Mouse (Mus musculus): ENCODE data around the gene Sik3. TPM values are rescaled to one million over a fixed set of nuclear protein-coding genes. Genes with fewer than 3 reads are reported as not detected.

Sik3 gene
- 9.9 TPM for polyA plus RNA-seq (2014; fragmentation: Illumina TruSeq; extraction: RNeasy Lipid Tissue Mini Kit (QIAGEN cat#74804); ENCODE audit: low read depth, low replicate concordance)

DNA sequence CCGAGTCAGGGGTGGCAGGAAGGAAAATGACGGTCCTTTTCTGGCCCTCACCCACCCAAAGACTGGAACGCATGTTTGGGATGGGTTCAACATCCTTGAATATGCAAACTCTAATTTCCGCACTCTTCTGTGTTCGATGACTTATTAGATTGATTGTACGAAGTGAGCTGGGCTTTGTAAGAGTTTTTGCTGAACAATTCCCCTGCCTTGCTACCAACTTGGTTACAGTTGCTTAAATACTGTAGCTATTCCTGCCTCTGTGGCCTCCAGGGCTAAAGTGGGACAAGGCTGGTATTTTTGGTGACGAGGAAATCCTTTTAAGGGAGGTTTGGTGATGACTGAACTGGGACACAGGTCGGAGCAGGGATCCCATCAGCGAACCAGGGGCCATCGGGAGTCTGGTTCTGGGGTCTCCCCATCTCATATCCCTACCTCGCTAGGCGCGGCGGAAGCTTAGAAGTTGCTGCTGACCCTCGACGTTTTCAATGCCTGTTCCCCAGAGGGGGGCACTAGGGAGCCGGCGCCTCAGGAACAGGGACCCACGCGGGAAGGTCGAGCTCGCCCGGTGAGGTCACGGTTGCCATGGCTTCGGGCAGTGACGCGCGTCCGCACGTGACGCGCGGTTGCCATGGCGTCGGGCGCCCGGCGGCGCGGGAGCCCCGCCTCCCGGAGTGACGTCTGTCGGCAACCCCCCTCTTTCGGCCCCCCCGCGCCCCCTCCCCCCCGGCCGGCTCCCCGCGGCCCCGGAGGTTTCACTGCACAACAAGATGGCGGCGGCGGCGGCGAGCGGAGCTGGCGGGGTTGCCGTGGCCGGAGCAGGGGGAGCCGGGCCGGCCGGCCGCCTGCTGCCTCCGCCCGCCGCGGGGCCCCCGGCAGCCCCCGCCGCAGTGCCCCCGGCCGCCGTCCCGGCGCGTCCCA, at the start of gene Sik3, which contains the start of gene Pafah1b2:
Gene Sik3, plus strand, starts transcription at position 730 of the 918 bp plus-strand sequence.
Gene Pafah1b2, minus strand, starts transcription at position 600 of the 918 bp plus-strand sequence.

DNA sequence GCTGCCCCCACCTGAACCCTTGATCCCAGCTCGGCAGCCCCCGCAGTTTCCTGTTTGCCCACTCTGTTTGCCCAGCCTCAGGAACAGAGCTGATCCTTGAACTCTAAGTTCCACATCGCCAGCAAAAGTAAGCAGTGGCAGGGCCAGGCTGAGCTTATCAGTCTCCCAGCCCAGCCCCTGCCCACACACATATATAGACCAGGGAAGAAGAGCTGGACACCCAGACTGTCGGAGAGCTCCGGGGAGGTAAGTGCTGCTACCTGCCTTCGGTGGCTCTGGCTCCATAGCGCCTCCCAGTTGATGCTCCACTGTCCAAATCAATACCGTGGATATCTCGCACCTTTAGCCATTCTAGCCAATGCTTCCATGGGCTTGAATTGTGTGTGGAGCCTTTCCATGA, 215.9 kb downstream of the Sik3 start, which contains the start of gene Apoa1:
Gene Apoa1, plus strand, starts transcription at position 90 of the 400 bp plus-strand sequence.

DNA sequence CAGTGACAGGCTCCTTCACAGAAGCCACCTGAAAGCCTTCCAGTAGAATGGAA, 222.8 kb downstream of the Sik3 start, which contains the start of gene Apoc3:
Gene Apoc3, minus strand, starts transcription at position 41 of the 53 bp plus-strand sequence.

GRCm38 (mm10) chr9:46240526-46241153, 228.0 kb downstream of the Sik3 start, which contains the start of gene Apoa4:
Gene Apoa4, plus strand, starts transcription at chr9:46240696.

DNA sequence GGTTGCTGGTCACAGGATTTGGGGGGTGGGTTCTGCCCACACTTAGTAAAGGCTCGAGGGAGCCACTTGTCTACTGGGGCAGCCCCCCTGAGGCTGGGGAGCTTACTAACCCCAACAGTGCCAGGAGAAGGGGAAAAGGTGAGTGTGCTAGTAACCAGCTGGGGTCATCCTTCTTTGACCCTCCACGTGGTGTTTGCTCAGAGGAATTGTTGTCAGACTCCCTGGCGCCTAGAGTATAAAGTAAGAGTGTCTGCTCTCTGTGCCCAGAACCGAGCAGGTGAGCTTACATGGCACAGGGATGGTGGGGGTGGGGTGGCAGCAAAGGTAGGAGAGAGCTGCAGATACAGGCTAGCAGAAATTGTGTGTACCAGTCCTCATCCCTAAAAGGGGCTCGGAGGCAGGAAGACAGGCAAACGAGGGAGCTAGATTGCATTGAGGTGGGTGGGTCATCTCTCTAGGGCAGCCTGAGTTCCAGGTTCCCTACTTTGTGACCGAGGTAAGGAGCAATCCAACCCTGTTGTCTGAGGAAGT, 255.8 kb downstream of the Sik3 start, which contains the start of gene Apoa5:
Gene Apoa5, plus strand, starts transcription at position 291 of the 531 bp plus-strand sequence.

GRCm38 (mm10) chr9:46272677-46273454, 260.2 kb downstream of the Sik3 start, which contains the start of gene Zpr1:
Gene Zpr1, plus strand, starts transcription at chr9:46273064.

Other genes with a start within 250 kb of the Sik3 start
- gene Cep164, start 184.1 kb upstream of the Sik3 start, polyA plus RNA-seq (2014; fragmentation: Illumina TruSeq; extraction: RNeasy Lipid Tissue Mini Kit (QIAGEN cat#74804); ENCODE audit: low read depth, low replicate concordance): 8.9 TPM
- 0.95 TPM for gene Bace1, start 174.2 kb upstream of the Sik3 start, polyA plus RNA-seq (2014; fragmentation: Illumina TruSeq; extraction: RNeasy Lipid Tissue Mini Kit (QIAGEN cat#74804); ENCODE audit: low read depth, low replicate concordance)
- gene Pcsk7, start 106.3 kb upstream of the Sik3 start, polyA plus RNA-seq (2014; fragmentation: Illumina TruSeq; extraction: RNeasy Lipid Tissue Mini Kit (QIAGEN cat#74804); ENCODE audit: low read depth, low replicate concordance): 6.2 TPM
- 68.9 TPM for gene Rnf214, start 105.9 kb upstream of the Sik3 start, polyA plus RNA-seq (2014; fragmentation: Illumina TruSeq; extraction: RNeasy Lipid Tissue Mini Kit (QIAGEN cat#74804); ENCODE audit: low read depth, low replicate concordance)
- gene Tagln, start 76.8 kb upstream of the Sik3 start, polyA plus RNA-seq (2014; fragmentation: Illumina TruSeq; extraction: RNeasy Lipid Tissue Mini Kit (QIAGEN cat#74804); ENCODE audit: low read depth, low replicate concordance): 7.6 TPM
- gene Sidt2, start 57.6 kb upstream of the Sik3 start, polyA plus RNA-seq (2014; fragmentation: Illumina TruSeq; extraction: RNeasy Lipid Tissue Mini Kit (QIAGEN cat#74804); ENCODE audit: low read depth, low replicate concordance): 9.8 TPM
- gene Pafah1b2, start 130 bp upstream of the Sik3 start, polyA plus RNA-seq (2014; fragmentation: Illumina TruSeq; extraction: RNeasy Lipid Tissue Mini Kit (QIAGEN cat#74804); ENCODE audit: low read depth, low replicate concordance): 407 TPM
- gene Apoa1, start 215.8 kb downstream of the Sik3 start, polyA plus RNA-seq (2014; fragmentation: Illumina TruSeq; extraction: RNeasy Lipid Tissue Mini Kit (QIAGEN cat#74804); ENCODE audit: low read depth, low replicate concordance): not detected
- gene Apoc3, start 222.8 kb downstream of the Sik3 start, polyA plus RNA-seq (2014; fragmentation: Illumina TruSeq; extraction: RNeasy Lipid Tissue Mini Kit (QIAGEN cat#74804); ENCODE audit: low read depth, low replicate concordance): not detected
- gene Apoa4, start 227.9 kb downstream of the Sik3 start, polyA plus RNA-seq (2014; fragmentation: Illumina TruSeq; extraction: RNeasy Lipid Tissue Mini Kit (QIAGEN cat#74804); ENCODE audit: low read depth, low replicate concordance): not detected